Mouse (Mus musculus): ENCODE results near the gene Mapk7.

The Mapk7 gene

DNA sequence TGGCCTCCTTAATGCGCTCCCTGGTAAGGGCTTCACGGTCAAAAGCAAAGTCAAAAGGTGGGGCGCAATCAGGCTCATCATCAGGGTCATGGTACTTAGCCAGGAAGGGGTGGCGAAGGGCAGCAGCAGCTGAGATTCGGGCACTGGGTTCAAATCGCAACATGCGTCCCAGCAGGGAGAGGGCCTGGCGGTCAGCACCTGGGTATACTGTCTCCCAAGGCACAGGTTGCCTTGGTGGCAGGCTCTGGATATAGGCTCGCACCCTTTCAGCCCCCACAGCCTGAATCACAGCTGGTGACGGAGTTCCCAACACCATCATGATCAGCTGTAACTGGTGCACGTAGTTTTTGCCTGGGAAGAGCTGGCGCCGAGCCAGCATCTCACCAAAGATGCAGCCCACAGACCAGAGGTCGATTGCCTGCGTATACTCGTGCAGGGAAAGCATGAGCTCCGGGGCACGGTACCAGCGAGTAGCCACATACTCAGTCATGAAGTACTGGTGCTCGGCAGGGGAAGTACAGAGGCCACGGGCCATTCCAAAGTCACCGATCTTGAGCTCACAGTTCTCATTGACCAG, 3.2 kb downstream of the Mapk7 start:
- no peak for DNase-seq (ENCODE audit: low read depth, low spot score)

DNA sequence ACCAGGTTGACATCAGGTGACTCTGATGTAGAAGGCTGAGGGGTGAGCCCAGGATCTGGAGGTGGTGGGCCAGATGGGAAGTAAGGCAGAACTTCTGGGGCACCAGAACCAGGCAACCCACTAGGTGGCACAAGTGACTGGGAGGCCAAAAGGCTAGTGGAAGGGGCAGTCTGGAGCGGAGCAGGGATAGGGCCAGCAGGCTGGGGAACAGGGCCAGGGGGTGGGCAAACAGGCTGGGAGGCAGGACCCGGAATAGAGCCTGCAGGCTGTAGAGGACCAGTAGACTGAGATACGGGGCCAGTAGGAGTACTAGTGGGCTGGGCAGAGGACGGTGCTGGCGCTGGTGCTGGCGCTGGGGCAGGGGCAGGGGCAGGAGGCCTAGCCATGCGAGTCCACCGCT, 4.3 kb downstream of the Mapk7 start:
- DNase-seq (ENCODE audit: low read depth, low spot score), result no peak

DNA sequence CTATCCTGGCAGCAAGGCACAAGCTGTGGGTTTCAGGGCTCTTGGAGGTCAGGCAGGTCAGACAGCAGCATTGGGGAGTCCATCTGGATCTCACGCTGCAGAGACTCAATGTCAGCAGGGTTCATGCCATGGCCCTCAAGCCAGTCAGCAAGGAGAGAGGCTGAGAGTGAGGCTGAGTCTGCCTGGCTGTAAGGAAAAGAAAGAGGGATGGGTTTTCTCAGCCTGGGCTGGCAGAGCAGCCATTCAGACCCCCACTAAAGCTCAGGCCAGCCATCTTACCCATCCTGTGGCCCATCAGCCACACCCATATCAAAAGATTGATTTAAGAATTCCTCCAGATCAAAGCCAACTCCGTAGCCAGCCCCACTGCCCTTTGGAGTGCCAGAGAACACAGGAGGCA, 5.1 kb downstream of the Mapk7 start:
- DNase-seq (ENCODE audit: low read depth, low spot score), result no peak

GRCm38 (mm10) chr11:61487936-61488335, 6.3 kb downstream of the Mapk7 start:
- no peak for DNase-seq (ENCODE audit: low read depth, low spot score)

DNA sequence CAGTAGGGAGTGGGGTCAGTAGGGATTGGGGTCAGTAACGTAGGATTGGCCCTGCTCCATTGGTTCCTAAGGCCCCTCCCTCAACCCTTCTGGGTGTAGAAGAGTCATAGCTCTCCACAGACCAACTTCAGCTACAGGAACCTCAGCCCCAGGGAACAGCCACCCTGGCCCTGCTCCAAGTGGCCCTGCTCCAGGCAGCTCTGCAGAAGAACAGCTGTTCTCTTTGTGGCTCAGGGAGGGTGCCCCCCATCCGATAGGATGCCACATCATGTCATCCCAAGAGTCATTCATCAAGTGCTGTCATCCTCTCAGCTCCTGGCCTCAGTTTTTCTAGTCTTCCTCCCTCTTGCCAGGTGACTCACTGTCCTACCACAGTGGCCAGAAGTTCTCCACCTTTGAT, 6.8 kb downstream of the Mapk7 start:
- DNase-seq (ENCODE audit: low read depth, low spot score), result no peak

DNA sequence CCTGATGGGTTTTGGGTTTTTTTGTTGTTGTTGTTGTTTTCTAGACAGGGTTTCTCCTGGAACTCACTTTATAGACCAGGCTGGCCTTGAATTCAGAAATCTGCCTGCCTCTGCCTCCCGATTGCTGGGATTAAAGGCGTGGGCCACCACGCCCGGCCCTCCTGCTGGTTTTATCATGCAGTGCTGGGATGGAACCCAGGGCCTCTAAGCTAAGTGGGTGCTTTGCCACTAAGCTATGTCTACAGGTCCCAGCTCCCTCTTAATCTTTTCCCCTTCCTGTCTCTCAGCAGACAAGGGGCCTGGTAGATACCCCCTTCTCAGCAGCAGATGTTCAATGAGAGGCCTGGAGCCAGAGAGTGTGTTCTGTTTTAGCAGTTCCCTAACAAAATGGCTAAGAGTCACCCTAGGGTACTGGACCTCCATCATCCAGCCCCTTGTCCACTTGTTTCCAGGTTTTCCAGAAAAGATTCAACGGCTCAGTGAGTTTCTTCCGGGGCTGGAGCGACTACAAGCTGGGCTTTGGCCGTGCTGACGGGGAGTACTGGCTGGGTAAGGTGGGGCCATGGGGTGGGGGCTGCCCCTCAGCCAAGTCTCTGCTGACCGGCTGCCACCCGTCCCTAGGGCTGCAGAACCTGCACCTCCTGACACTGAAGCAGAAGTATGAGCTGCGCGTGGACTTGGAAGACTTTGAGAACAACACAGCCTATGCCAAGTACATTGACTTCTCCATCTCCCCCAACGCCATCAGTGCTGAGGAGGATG, 7.6 kb downstream of the Mapk7 start:
- no peak for DNase-seq (ENCODE audit: low read depth, low spot score)

- DNase-seq (ENCODE audit: low read depth, low spot score), result no peak
Measured at GRCm38 (mm10) chr11:61485541-61486457, 8.4 kb downstream of the Mapk7 start.

- DNase-seq (ENCODE audit: low read depth, low spot score), result peak; percentile 74
Measured at GRCm38 (mm10) chr11:61484613-61485540, 9.3 kb downstream of the Mapk7 start, which contains the start of gene Mfap4. TSS of gene Mfap4 (plus strand) at chr11:61485431.

- no peak for DNase-seq (ENCODE audit: low read depth, low spot score)
Measured at GRCm38 (mm10) chr11:61484256-61484612, 10.0 kb downstream of the Mapk7 start.

GRCm38 (mm10) chr11:61483226-61483845, 10.9 kb downstream of the Mapk7 start:
- no peak for DNase-seq (ENCODE audit: low read depth, low spot score)

DNA sequence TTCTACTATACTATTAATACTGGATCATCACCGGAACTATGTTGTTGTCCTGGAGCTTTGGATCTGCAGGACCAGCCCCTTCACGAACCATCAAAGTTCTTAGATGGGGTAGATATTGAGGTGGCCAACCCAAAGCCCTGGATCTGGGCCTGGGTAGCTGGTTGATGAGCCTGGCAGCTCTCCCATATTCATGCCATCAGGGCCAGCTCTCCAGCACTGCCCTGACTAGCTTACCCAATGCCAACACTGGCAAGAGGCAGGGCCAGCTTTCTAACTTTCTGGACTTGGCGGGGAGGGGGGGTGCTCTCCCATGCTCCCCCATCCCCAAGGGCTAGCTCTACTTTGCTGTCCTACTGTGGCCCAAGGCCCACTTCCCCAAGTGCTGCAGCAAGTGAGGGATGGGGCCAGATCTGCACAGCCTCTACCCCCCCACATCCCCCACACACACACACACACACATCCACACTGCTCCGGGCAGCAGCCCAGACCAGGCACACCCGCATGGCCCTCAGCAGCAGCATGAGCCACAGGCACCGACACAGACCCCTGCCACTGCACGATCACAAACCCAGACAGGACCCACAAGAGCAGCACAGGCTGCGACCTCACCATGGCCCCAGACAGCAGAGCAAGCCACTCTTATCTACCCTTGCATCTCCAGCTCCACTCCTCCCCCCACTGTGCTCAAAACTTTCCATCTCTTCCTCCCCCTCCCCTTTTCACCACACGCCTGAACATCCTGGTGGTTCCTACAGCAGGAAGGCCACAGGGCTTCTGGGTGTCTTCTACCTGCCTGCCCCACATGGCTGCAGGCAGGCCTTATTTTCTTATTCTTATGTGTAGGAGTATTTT, 12.7 kb downstream of the Mapk7 start:
- no peak for DNase-seq (ENCODE audit: low read depth, low spot score)

DNA sequence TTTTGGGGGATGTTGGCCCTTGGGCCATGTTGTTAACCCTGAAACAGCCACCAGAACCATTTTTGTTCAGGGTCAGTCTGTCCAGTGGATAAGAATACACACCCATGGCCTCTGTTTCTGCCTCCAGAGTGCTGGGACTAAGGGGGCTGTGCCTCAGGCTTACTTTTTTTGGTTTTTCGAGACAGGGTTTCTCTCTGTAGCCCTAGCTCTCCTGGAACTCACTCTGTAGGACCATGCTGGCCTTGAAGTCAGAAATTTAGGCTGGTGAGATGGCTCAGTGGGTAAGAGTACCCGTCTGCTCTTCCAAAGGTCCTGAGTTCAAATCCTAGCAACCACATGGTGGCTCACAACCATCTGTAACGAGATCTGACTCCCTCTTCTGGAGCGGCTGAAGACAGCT, 15.4 kb downstream of the Mapk7 start:
- no peak for DNase-seq (ENCODE audit: low read depth, low spot score)

DNA sequence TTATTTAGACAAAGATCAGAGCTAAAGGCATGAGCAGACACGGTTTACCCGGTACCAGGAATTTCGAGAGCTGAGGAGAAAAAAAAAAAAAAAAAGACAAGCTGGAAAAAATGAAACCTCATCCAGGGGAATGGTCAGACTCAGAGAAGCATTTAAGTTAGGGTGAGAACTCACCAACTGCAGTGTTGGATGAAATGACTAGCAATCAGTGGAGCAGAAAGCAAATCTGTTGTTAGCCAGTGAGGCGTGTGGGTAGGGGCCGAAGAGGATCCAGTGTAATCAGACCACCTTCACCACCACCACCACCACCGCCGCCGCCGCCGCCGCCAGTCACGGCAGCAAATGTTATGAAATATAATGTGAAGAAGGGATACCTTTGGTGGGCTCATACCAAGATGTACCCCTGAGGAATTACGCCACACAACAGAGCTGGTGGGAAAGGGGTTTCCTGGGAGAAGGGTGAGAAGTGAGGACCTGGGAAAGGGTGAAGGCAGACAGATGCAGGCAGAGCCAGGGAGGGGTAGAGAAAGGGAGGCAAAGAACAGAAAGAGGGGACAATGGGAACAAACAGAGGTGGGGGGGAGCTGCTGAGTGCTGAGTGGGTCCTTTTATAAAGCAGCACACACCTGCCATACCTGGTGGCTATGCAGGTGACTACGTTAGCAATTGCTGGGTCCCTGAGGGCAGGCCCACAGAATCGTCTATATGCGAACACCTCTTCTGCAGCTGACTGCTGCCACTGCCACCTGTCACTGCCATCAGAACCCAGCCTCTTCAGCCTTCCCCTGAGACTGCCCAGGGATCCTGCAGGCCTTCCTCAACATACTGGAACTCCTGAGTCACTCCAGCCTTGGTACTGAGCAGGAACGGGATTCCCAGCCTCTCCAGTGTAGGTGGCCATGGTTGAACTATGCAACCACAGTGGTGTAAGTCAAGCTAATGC, 16.4 kb downstream of the Mapk7 start:
- DNase-seq (ENCODE audit: low read depth, low spot score), result no peak

DNA sequence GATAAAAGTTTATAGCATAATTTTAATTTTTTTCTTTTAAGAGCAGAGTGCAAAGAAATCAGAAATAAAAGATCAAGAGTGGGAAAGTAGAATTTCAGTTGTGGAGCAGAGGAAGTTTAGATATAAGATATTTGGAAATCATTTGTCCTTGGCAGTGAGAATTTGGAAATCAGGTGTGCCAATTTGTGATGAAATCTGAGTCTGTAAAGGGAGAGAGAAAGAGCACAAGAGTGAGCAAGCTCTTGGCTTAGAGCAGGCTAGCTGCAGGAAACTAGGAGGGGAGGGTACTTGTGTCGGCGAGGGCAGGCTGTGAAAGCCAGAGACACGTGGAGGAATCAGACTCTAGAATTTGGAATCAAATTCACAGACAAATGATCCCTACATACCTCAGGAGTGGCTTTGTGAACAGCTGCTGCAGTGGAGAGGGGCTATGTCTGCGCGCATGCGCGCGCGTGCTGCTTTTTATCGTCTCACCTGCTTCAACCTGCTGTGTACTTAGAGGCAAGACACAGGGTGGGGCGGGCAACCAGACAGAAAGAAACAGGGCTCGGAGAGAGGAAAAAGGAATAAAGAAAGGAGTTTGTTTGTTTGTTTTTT, 17.3 kb downstream of the Mapk7 start:
- no peak for DNase-seq (ENCODE audit: low read depth, low spot score)

DNA sequence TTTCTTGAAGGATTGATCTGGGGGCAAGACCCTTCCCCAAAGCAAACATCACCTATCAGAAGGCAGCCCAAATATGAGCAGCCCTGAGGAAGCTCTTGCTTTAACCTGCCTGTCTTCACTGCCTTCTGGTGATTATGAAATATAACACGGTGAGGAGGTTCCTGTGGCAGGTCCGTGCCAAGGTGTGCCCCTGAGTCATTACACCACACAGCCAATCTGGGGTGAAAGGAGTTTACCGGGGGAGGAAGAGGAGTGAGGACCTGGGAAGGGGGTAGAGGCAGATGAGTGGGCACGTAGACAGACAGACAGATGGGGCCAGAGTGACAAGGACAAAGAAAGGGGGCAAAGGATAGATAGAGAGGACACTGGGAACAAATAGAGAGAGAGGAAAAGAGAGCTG, 20.6 kb downstream of the Mapk7 start:
- DNase-seq (ENCODE audit: low read depth, low spot score), result no peak

- no peak for DNase-seq (ENCODE audit: low read depth, low spot score)
Measured at GRCm38 (mm10) chr11:61470880-61471279, 23.3 kb downstream of the Mapk7 start.

GRCm38 (mm10) chr11:61469317-61469917, 24.8 kb downstream of the Mapk7 start:
- DNase-seq (ENCODE audit: low read depth, low spot score), result no peak

- no peak for DNase-seq (ENCODE audit: low read depth, low spot score)
Measured at GRCm38 (mm10) chr11:61468534-61468933, 25.7 kb downstream of the Mapk7 start.

Data from brain, embryonic 18.5 days (tissue).